Mouse (Mus musculus) CH12.LX (cell line): Measurements from ENCODE around the gene Taf1c. TPM values are rescaled to one million over a fixed set of nuclear protein-coding genes. Genes with fewer than 3 reads are reported as not detected.
A peak's percentile ranks its signal among the peaks of the same experiment; 100 is the strongest.

Experiments used
- DNase-seq: peaks from one replicate; pipeline ENCODE4 v3.0.0-alpha.2; 2013; ENCODE audit errors: extremely low read depth
- H3K27ac ChIP-seq: 2 replicates; pipeline ENCODE4 v1.5.1; 2012; ENCODE audit warnings: low read depth, mild to moderate bottlenecking, control low read depth, moderate library complexity; ENCODE audit not compliant: insufficient read depth
- H3K27me3 ChIP-seq: replicated peaks from 2 replicates; pipeline ENCODE3; 2012; ENCODE audit warnings: inconsistent platforms
- H3K36me3 ChIP-seq, 2 experiments: replicated peaks in 1 of 2; 2 replicates each; pipeline versions ENCODE3 to v1.6.1; 2012; ENCODE audit warnings: inconsistent platforms in 1 of 2, low read length in 1 of 2, mild to moderate bottlenecking in 1 of 2, mixed read lengths in 1 of 2, moderate library complexity in 1 of 2; ENCODE audit not compliant: control insufficient read depth in 1 of 2, insufficient read depth in 1 of 2
- H3K4me1 ChIP-seq, 2 experiments: 2 replicates each; pipeline ENCODE4 v1.6.1; 2012; ENCODE audit warnings: inconsistent platforms in 1 of 2, moderate library complexity in 1 of 2; ENCODE audit not compliant: insufficient read depth in 2 of 2, control insufficient read depth in 1 of 2
- H3K4me2 ChIP-seq: 2 replicates; pipeline ENCODE4 v1.6.1; 2012; ENCODE audit warnings: low read depth, mild to moderate bottlenecking, control low read depth; ENCODE audit not compliant: poor library complexity, insufficient read depth, severe bottlenecking
- H3K4me3 ChIP-seq, 3 experiments: fragments of 150-350 bp in 1 of 3; sonication (generic) in 1 of 3; replicated peaks in 1 of 3; 2 replicates each; pipeline versions ENCODE3 to v1.5.1; 2011 to 2012; ENCODE audit warnings: low read depth in 2 of 3, low read length in 2 of 3, mild to moderate bottlenecking in 2 of 3, moderate library complexity in 2 of 3, control low read depth in 1 of 3, improper control_type of control experiment in 1 of 3, inconsistent platforms in 1 of 3, mixed read lengths in 1 of 3; ENCODE audit not compliant: poor library complexity in 1 of 3
- H3K79me2 ChIP-seq: replicated peaks from 2 replicates; pipeline ENCODE4 v1.6.1; 2012; ENCODE audit warnings: mild to moderate bottlenecking, moderate library complexity; ENCODE audit not compliant: control insufficient read depth, poor library complexity, insufficient read depth, severe bottlenecking; ENCODE audit errors: extremely low read depth
- H3K9ac ChIP-seq: 2 replicates; pipeline ENCODE4 v1.6.1; 2012; ENCODE audit warnings: low read depth, mild to moderate bottlenecking, control low read depth, moderate library complexity; ENCODE audit not compliant: insufficient read depth
- H3K9me3 ChIP-seq: replicated peaks from 2 replicates; pipeline ENCODE3; 2012; ENCODE audit warnings: low read length, inconsistent platforms, mixed read lengths
- BHLHE40 ChIP-seq: IDR thresholded peaks from 2 replicates; pipeline ENCODE4 v1.6.1; 2011; ENCODE audit warnings: mild to moderate bottlenecking, low read depth, low read length, improper control_type of control experiment
- CHD1 ChIP-seq: IDR thresholded peaks from 2 replicates; pipeline ENCODE4 v1.6.1; 2012; ENCODE audit warnings: low read depth, low read length, improper control_type of control experiment, inconsistent platforms
- CHD2 ChIP-seq: IDR thresholded peaks from 2 replicates; pipeline ENCODE4 v1.6.1; 2011; ENCODE audit warnings: low read length, improper control_type of control experiment
- CTCF ChIP-seq, 2 experiments: IDR thresholded peaks in 1 of 2; conservative IDR thresholded peaks in 1 of 2; 2 replicates each; pipeline ENCODE4 v1.5.1; 2011 to 2012; ENCODE audit warnings: low read depth in 2 of 2, low read length in 2 of 2, improper control_type of control experiment in 1 of 2, inconsistent platforms in 1 of 2, mild to moderate bottlenecking in 1 of 2, moderate library complexity in 1 of 2
- E2F4 ChIP-seq: IDR thresholded peaks from 2 replicates; pipeline ENCODE4 v1.6.1; 2011; ENCODE audit warnings: low read depth, low read length, improper control_type of control experiment; ENCODE audit not compliant: insufficient replicate concordance
- ELF1 ChIP-seq: IDR thresholded peaks from 2 replicates; pipeline ENCODE4 v1.6.1; 2014; ENCODE audit warnings: low read depth, mild to moderate bottlenecking, inconsistent platforms, low read length, improper control_type of control experiment
- EP300 ChIP-seq: IDR thresholded peaks from 2 replicates; pipeline ENCODE4 v1.6.1; 2011; ENCODE audit warnings: low read length, improper control_type of control experiment
- ETS1 ChIP-seq: conservative IDR thresholded peaks from 2 replicates; pipeline ENCODE4 v1.6.1; 2012; ENCODE audit warnings: low read depth, mild to moderate bottlenecking, inconsistent platforms, low read length, improper control_type of control experiment, moderate library complexity
- GABPA ChIP-seq: IDR thresholded peaks from 2 replicates; pipeline ENCODE4 v1.6.1; 2012; ENCODE audit warnings: low read depth, low read length, improper control_type of control experiment, inconsistent platforms; ENCODE audit not compliant: insufficient replicate concordance
- HCFC1 ChIP-seq: IDR thresholded peaks from 2 replicates; pipeline ENCODE4 v1.6.1; 2012; ENCODE audit warnings: low read depth, mild to moderate bottlenecking, inconsistent platforms, low read length, improper control_type of control experiment
- IRF4 ChIP-seq: IDR thresholded peaks from 2 replicates; pipeline ENCODE4 v1.6.1; 2014; ENCODE audit warnings: low read depth, mild to moderate bottlenecking, inconsistent platforms, low read length, improper control_type of control experiment
- JUN ChIP-seq: IDR thresholded peaks from 2 replicates; pipeline ENCODE4 v1.6.1; 2011; ENCODE audit warnings: low read depth, mild to moderate bottlenecking, low read length, improper control_type of control experiment, moderate library complexity; ENCODE audit not compliant: insufficient read depth
- JUND ChIP-seq: conservative IDR thresholded peaks from 2 replicates; pipeline ENCODE4 v1.6.1; 2011; ENCODE audit warnings: low read depth, low read length, improper control_type of control experiment
- KAT2A ChIP-seq: IDR thresholded peaks from 2 replicates; pipeline ENCODE4 v1.6.1; 2012; ENCODE audit warnings: low read length, improper control_type of control experiment, inconsistent platforms; ENCODE audit not compliant: insufficient replicate concordance
- MAFK ChIP-seq: IDR thresholded peaks from 2 replicates; pipeline ENCODE4 v1.6.1; 2011; ENCODE audit warnings: low read length, improper control_type of control experiment; ENCODE audit not compliant: insufficient replicate concordance
- MAX ChIP-seq: IDR thresholded peaks from 2 replicates; pipeline ENCODE4 v1.6.1; 2011; ENCODE audit warnings: low read length, improper control_type of control experiment
- MAZ ChIP-seq: IDR thresholded peaks from 2 replicates; pipeline ENCODE4 v1.6.1; 2012; ENCODE audit warnings: low read depth, mild to moderate bottlenecking, inconsistent platforms, low read length, improper control_type of control experiment, moderate library complexity
- MEF2A ChIP-seq: IDR thresholded peaks from 2 replicates; pipeline ENCODE4 v1.6.1; 2014; ENCODE audit warnings: low read depth, mild to moderate bottlenecking, inconsistent platforms, low read length, improper control_type of control experiment, borderline replicate concordance
- MXI1 ChIP-seq: IDR thresholded peaks from 2 replicates; pipeline ENCODE4 v1.6.1; 2011; ENCODE audit warnings: mild to moderate bottlenecking, low read depth, low read length, improper control_type of control experiment
- MYC ChIP-seq: IDR thresholded peaks from 2 replicates; pipeline ENCODE4 v1.6.1; 2011; ENCODE audit warnings: low read depth, mild to moderate bottlenecking, improper control_type of control experiment, low read length
- NELFE ChIP-seq: IDR thresholded peaks from 2 replicates; pipeline ENCODE4 v1.6.1; 2011; ENCODE audit warnings: low read depth, low read length, improper control_type of control experiment
- NRF1 ChIP-seq: IDR thresholded peaks from 2 replicates; pipeline ENCODE4 v1.6.1; 2014; ENCODE audit warnings: low read depth, mild to moderate bottlenecking, inconsistent platforms, low read length, improper control_type of control experiment, moderate library complexity
- PAX5 ChIP-seq: IDR thresholded peaks from 2 replicates; pipeline ENCODE4 v1.6.1; 2012; ENCODE audit warnings: low read length, inconsistent platforms, mixed read lengths
- POLR2A ChIP-seq: IDR thresholded peaks from 2 replicates; pipeline ENCODE4 v1.6.1; 2011; ENCODE audit warnings: low read depth, mild to moderate bottlenecking, improper control_type of control experiment, low read length
- POLR2AphosphoS2 ChIP-seq: IDR thresholded peaks from 2 replicates; pipeline ENCODE4 v1.6.1; 2011; ENCODE audit warnings: low read depth, low read length, improper control_type of control experiment
- RAD21 ChIP-seq: IDR thresholded peaks from 2 replicates; pipeline ENCODE4 v1.6.1; 2011; ENCODE audit warnings: low read depth, mild to moderate bottlenecking, low read length, improper control_type of control experiment, moderate library complexity
- RCOR1 ChIP-seq: conservative IDR thresholded peaks from 2 replicates; pipeline ENCODE4 v1.6.1; 2012; ENCODE audit warnings: low read depth, mild to moderate bottlenecking, inconsistent platforms, low read length, improper control_type of control experiment
- SIN3A ChIP-seq: IDR thresholded peaks from 2 replicates; pipeline ENCODE4 v1.6.1; 2012; ENCODE audit warnings: low read length, improper control_type of control experiment, inconsistent platforms
- SMC3 ChIP-seq: IDR thresholded peaks from 2 replicates; pipeline ENCODE4 v1.6.1; 2011; ENCODE audit warnings: low read depth, low read length, improper control_type of control experiment
- TBP ChIP-seq: conservative IDR thresholded peaks from 2 replicates; pipeline ENCODE4 v1.6.1; 2011; ENCODE audit warnings: low read depth, low read length, improper control_type of control experiment
- TCF12 ChIP-seq: IDR thresholded peaks from 2 replicates; pipeline ENCODE4 v1.6.1; 2014; ENCODE audit warnings: low read depth, mild to moderate bottlenecking, inconsistent platforms, low read length, improper control_type of control experiment
- UBTF ChIP-seq: IDR thresholded peaks from 2 replicates; pipeline ENCODE4 v1.6.1; 2012; ENCODE audit warnings: low read depth, mild to moderate bottlenecking, inconsistent platforms, low read length, improper control_type of control experiment, moderate library complexity
- USF1 ChIP-seq: IDR thresholded peaks from 2 replicates; pipeline ENCODE4 v1.6.1; 2014; ENCODE audit warnings: low read depth, mild to moderate bottlenecking, inconsistent platforms, low read length, improper control_type of control experiment
- USF2 ChIP-seq: conservative IDR thresholded peaks from 2 replicates; pipeline ENCODE4 v1.6.1; 2011; ENCODE audit warnings: low read depth, low read length, improper control_type of control experiment
- ZC3H11A ChIP-seq: IDR thresholded peaks from 2 replicates; pipeline ENCODE4 v1.6.1; 2012; ENCODE audit warnings: low read depth, mild to moderate bottlenecking, inconsistent platforms, low read length, improper control_type of control experiment
- ZKSCAN1 ChIP-seq: IDR thresholded peaks from 2 replicates; pipeline ENCODE4 v1.6.1; 2012; ENCODE audit warnings: low read depth, inconsistent platforms, low read length, improper control_type of control experiment, borderline replicate concordance
- ZMIZ1 ChIP-seq: IDR thresholded peaks from 2 replicates; pipeline ENCODE4 v1.6.1; 2012; ENCODE audit warnings: low read depth, mild to moderate bottlenecking, inconsistent platforms, low read length, improper control_type of control experiment
- ZNF384 ChIP-seq: IDR thresholded peaks from 2 replicates; pipeline ENCODE4 v1.6.1; 2012; ENCODE audit warnings: low read depth, low read length, improper control_type of control experiment, inconsistent platforms
- dilution Hi-C: fragments of 300-500 bp; cut with MboI; formaldehyde crosslinking; loops from 2 replicates; pipeline ENCODE4 v1.14.3; 2020; ENCODE audit warnings: low sequenced_read_pairs; ENCODE audit not compliant: extremely low pct_unique_long_range_greater_than_20kb, extremely low pct_ligation_motif_present
- in situ Hi-C: fragments of 300-500 bp; cut with MboI; formaldehyde crosslinking; loops from 3 replicates; pipeline ENCODE4 v1.14.3; 2019; ENCODE audit warnings: low sequenced_read_pairs, low pct_ligation_motif_present, low pct_unique_long_range_greater_than_20kb, mixed read lengths
- polyA plus RNA-seq: library from polyadenylated mRNA; unstranded; fragments of >175 nt; gene quantifications from 2 replicates; pipeline ENCODE4 v1.2.1, GENCODE M21; 2012; ENCODE audit warnings: low read depth; ENCODE audit not compliant: insufficient read length
- total RNA-seq, 2 experiments: library from RNA; depleted of rRNA; stranded (reverse); fragments of 300-350 nt in 1 of 2; fragments of >200 nt in 1 of 2; gene quantifications; 2 replicates each; pipeline ENCODE4 v1.2.3; 2012 to 2014

Taf1c gene
- total RNA-seq (2012; rRNA removed) (12.1 and 14.6 TPM in 2 replicates), total RNA-seq (2014; rRNA removed) (8.7 and 11.0 TPM in 2 replicates), polyA plus RNA-seq (14.9 and 15.5 TPM in 2 replicates)

DNA sequence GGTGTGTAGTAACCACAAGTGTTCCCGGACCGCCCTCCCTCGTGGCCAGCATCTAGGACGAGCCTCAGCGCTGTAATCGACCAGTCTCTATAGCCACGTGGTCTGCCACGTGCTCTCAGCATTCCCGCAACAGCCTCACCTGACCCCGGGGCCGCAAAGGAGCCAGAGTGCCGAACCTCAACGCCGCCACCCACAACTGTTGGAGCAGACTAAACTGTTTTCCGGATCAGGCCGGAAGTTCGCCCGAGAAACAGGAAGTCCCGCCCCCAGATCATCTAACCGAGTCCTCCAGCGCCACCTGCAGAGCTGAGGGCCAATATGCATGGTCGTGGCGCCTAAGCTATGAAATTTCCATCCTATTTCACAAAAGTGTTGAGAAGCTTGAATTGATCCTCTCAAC, at the start of gene Taf1c:
Taf1c (minus strand) TSS at position 227 of the 400 bp plus-strand sequence.
- Histone ChIP-seq H3K4me3 (peak within 1 kb of the TSS; percentile 80 to 93 (median 87)), H3K4me2 (peak within 1 kb of the TSS; percentile 81), H3K9me3 (peaks cover 14% of the 10 kb centered on the region), H3K79me2 (peaks cover 10% of the 10 kb centered on the region; the same call in 1 of the 2 replicates), H3K27me3 (peaks cover 4% of the 10 kb centered on the region), H3K9ac (peak within 1 kb of the TSS; percentile 88), H3K36me3 (peaks cover 29 to 35% of the 10 kb centered on the region in 2 experiments), H3K4me1 (peaks cover 7 to 21% of the 10 kb centered on the region in 2 experiments), H3K27ac (peak within 1 kb of the TSS; percentile 40; the same call in 1 of the 2 replicates)
- in situ Hi-C loops (loop anchor here (5.0 kb wide), 2 partner anchors 48 to 103 kb away; partner anchors contain the start of genes Mbtps1 and Slc38a8), dilution Hi-C loops (no loop called here)
- peak; percentile 96 for DNase-seq
- peak; percentile 98 for TF ChIP-seq SIN3A
- TF ChIP-seq JUN: no peak
- TF ChIP-seq RAD21: peak; percentile 89
- no peak for TF ChIP-seq USF2
- TF ChIP-seq NELFE: peak; percentile 94
- TF ChIP-seq TBP: peak; percentile 82
- peak; percentile 94 for TF ChIP-seq MXI1
- no peak for TF ChIP-seq MAFK
- TF ChIP-seq USF1: peak; percentile 37
- TF ChIP-seq POLR2A: peak; percentile 94
- no peak; the same call in 1 of the 2 replicates for TF ChIP-seq GABPA
- no peak for TF ChIP-seq ZKSCAN1
- TF ChIP-seq ZNF384: no peak
- 0 out of 2 replicates have a peak, but pooled peaks have one; percentile 17 for TF ChIP-seq MEF2A
- no peak for TF ChIP-seq PAX5
- peak; percentile 54; the same call in 1 of the 2 replicates for TF ChIP-seq POLR2AphosphoS2
- TF ChIP-seq NRF1: peak; percentile 21; the same call in 1 of the 2 replicates
- TF ChIP-seq IRF4: peak; percentile 49; the same call in 1 of the 2 replicates
- peak; percentile 33 to 97; a peak in 3 of 4 replicates for TF ChIP-seq CTCF (conservative IDR thresholded peaks at IDR 0.05 in 1 of 2, IDR thresholded peaks at IDR 0.05 in 1 of 2; ENCODE audit: low read depth in 2 of 2, low read length in 2 of 2)
- TF ChIP-seq HCFC1: peak; percentile 87
- TF ChIP-seq CHD2: 0 out of 2 replicates have a peak, but pooled peaks have one; percentile 22
- TF ChIP-seq KAT2A: peak; percentile 70; the same call in 1 of the 2 replicates
- peak; percentile 98 for TF ChIP-seq MYC
- TF ChIP-seq JUND: no peak
- TF ChIP-seq SMC3: peak; percentile 85
- peak; percentile 83 for TF ChIP-seq BHLHE40
- TF ChIP-seq TCF12: peak; percentile 88
- no peak for TF ChIP-seq EP300
- TF ChIP-seq ZMIZ1: peak; percentile 65; the same call in 1 of the 2 replicates
- TF ChIP-seq MAZ: no peak
- TF ChIP-seq ELF1: peak; percentile 96
- TF ChIP-seq ZC3H11A: no peak
- TF ChIP-seq UBTF: no peak
- TF ChIP-seq CHD1: no peak
- TF ChIP-seq RCOR1: no peak; the same call in 1 of the 2 replicates
- TF ChIP-seq MAX: peak; percentile 98
- no peak for TF ChIP-seq E2F4
- TF ChIP-seq ETS1: 0 out of 2 replicates have a peak, but pooled peaks have one; percentile 27
